Mouse (Mus musculus) heart, adult 9 months (tissue): ENCODE data around the gene Olfr724.
"Not testable (repeated sequence)": the region's sequence is repeated elsewhere in the genome, so short reads cannot be mapped to it uniquely, and the experiment has no call there.

Experiments
- DNase-seq, 2 experiments: peaks; one replicate each; pipeline ENCODE4 v3.0.0; 2022; ENCODE audit warnings: low spot score in 2 of 2

The Olfr724 gene

DNA sequence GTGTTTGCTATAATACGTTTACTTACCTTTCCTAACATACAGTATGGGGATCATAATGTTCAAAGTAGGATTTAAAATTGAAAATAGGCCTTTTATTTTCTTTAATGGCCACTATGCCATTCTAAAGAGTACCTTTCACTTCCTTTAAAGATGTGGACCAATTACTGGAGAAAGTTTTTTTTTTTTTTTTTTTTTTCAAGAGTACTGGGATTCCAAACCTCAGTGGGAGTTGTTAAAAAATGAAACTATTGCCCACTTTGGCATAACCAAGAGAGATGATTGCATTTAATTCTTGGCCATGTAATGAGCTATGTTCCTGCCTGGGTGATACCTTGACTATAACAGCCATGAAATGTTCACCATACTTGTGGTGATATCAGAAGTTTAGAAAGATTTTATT lies at the start of gene Olfr724:
Olfr724 (minus strand) TSS at position 101 of the 400 bp plus-strand sequence.
- DNase-seq: not testable (repeated sequence)

DNA sequence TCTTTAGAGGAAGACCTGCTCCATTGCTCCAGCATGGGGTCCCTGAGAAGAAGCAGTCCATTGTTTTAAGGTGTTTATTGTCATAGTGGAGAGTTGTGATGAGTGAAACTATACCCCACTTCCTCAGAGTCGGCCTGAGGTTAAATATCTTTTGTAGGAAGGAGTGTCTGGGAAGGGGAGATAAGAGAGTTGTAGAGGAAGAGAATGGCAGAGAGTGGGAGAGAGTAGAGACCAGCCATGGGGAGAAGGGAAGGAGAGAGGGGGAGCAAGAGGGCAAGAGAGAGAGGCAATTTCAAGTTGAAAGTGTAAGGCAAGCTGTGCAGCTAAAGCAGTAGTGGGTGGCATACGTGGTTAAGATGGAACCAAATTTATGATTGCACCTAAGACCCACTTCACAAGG lies 7.2 kb downstream of the Olfr724 start:
- no peak for DNase-seq

DNA sequence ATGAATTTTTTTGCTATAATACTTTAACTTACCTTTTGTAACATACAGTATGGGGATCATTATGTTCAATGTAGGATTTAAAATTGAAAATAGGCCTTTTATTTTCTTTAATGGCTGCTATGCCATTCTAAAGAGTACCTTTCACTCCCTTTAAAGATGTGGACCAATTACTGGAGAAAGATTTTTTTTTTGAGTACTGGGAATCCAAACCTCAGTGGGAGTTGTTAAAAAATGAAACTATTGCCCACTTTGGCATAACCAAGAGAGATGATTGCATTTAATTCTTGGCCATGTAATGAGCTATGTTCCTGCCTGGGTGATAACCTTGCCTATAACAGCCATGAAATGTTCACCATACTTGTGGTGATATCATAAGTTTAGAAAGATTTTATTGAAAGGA lies 31.4 kb downstream of the Olfr724 start, which contains the start of gene Olfr723:
Olfr723 (minus strand) TSS at position 101 of the 400 bp plus-strand sequence.
- DNase-seq: not testable (repeated sequence)
